Mouse (Mus musculus): ENCODE results near the gene Ankrd2. TPM values are rescaled to one million over a fixed set of nuclear protein-coding genes. Genes with fewer than 3 reads are reported as not detected.
"Not testable (repeated sequence)": the region's sequence is repeated elsewhere in the genome, so short reads cannot be mapped to it uniquely, and the experiment has no call there.

Gene Ankrd2
- polyA plus RNA-seq, 1 experiment: not detected

DNA sequence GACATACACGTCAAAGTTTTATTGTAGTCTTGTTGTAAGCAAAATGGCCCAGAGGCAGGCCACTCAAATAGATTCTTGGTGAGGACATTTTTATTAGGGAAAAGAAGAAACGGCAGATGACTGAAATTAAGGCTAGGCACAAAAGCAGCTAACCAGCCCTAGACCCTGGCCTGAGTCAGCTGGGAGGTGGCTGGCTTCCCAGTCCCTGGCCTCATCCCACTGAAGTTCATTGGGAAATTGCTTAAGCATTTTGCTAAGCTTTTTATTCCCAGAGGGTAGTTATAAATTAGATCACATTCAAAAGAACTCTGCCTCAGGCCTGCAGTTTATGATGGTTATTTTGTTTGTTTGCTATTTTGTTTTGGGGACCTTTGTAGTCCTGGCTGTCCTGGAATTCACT, 20.1 kb downstream of the Ankrd2 start:
- no peak for DNase-seq (ENCODE audit: low spot score)

DNA sequence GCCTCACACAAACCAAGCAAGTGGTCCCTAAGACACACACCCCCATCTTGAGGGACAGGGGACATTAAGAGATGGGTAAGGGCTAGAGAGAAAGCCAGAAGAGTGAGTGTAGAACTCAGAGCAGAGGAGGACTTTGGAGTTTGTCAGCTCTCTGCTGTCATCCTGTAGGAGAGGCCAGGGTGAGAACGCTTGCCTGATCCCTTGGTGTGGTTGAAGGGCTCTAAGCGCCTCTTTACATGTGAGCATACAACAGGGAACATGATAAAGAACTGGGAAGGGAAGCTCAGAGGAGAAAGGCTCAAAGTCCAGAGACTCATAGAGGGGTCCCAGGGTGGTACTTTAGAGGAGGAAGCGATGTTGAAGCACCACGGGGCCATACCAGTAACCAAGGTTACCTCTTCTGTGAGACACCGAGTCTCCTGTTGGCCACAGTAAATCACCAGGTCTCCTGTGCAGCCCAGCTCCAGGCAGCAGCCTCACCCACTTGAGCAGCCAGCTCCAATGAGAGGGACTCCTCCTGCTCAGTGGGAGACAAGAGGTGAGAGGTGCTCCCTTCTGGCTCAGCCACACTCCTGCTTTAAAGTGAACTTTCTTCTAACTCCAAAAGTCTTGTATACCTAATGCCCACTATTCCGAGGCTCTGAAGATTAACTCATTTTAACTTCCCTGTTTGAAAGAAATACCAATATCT, 21.1 kb downstream of the Ankrd2 start:
- DNase-seq (ENCODE audit: low spot score): no peak

DNA sequence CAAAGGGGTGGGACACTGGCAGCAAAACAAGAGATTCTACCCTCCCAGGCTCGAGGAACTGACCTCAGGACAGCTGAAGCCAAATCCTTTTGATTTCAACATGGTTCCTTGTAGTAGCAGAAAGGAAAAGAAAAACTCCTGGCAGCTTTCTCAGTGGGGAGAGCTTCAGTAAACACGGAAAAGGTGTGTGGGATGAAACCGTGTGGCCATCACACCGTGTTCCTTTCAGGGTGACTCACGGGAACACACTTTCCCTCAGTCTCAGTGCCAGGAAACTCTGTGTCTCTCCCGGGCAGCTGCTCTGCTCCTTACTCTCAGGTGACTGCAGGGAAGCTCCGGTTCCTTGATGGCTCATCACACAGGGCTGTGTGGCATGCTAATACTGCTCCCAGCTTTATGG, 22.6 kb downstream of the Ankrd2 start:
- no peak for DNase-seq (ENCODE audit: low spot score)

DNA sequence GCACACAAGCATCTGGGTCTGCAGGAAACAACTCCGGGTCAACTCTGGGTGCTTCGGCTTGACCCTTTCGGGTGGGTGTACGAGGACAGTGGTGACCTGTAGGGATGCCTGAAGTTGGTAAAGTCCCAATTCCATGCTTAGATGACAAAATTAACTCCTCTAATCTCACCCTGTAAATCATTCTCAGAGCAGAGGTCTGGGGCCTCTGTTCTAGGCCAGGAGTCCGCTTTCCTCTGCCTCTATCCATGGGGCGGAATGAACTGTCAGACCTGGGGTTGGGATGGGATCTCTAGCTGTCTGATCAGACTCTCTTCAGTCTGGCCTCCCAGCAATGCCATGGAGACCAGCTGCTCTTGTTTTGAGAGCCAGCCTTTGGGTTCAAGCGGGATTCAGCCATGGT, 25.6 kb downstream of the Ankrd2 start:
- DNase-seq (ENCODE audit: low spot score): no peak

DNA sequence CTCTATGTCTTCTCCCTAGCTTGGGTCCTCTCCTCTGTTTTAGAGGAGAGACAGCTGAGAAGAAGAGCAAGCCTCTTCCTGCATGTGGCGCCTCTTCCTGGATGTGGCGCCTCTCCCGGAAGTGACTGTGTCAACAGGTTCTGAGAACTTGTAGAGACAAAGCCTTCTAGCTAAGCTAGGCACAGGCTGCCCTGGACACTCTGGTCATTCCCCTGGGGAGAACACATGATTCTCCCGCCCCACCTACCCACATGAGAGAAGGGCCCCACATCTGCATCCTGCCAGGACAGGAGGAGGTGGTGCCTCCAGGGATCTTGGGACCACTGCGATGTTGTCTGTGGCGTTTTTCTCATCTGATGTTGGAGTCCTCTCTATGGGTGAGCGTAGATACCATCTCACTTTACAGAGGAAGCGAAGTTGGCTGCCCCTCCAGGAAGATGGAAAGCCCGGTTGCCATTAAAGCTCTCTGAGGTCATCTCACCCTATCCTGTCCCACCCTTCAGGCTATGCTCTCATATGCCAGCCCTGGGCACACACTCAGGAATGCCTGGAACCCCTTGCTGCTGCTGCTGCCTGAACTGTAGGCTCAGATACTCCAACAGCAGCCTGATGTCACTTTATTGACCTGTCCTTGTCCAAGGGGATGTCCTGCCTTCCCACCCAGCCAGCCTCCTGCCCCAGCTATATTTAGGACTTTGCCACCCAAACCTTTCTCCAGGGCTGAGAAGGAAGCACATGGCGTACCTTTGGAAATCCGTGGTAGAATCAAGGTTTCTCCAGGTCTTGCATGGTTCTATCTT, 32.8 kb downstream of the Ankrd2 start:
- no peak for DNase-seq (ENCODE audit: low spot score)

DNA sequence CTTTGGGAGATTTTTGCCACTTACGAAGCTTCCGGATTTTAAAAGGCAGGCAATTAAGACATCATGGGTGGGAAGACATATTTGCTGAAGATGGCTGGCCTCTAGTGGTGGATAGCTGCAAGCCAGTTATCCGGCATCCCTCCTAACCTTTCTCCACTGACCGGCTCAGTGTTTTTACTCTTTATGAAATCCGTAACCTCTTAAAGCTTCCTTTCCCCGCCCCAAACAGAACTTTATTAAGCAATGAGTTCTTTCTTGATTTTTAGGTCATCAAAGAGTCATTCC, 33.4 kb downstream of the Ankrd2 start:
- DNase-seq (ENCODE audit: low spot score): no peak

DNA sequence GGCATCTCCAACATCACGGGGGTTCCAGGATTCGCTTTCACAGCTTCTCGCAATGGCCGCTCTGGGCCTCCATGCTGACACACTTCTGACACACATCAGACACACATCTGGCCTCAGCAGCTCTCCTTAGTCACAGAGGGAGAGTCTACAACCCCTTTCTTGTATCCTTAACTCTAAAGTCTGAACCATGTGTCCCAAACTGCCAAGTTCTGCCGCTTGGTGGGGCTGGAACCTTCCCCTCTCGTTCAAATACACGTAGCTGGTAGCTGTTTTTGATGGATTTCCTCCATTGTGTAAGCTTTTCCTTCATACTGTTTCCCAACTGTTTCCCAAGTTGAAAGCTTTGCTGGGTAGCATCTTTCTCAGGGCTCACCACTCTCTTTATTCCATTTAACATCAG, 35.4 kb downstream of the Ankrd2 start:
- DNase-seq (ENCODE audit: low spot score): no peak

DNA sequence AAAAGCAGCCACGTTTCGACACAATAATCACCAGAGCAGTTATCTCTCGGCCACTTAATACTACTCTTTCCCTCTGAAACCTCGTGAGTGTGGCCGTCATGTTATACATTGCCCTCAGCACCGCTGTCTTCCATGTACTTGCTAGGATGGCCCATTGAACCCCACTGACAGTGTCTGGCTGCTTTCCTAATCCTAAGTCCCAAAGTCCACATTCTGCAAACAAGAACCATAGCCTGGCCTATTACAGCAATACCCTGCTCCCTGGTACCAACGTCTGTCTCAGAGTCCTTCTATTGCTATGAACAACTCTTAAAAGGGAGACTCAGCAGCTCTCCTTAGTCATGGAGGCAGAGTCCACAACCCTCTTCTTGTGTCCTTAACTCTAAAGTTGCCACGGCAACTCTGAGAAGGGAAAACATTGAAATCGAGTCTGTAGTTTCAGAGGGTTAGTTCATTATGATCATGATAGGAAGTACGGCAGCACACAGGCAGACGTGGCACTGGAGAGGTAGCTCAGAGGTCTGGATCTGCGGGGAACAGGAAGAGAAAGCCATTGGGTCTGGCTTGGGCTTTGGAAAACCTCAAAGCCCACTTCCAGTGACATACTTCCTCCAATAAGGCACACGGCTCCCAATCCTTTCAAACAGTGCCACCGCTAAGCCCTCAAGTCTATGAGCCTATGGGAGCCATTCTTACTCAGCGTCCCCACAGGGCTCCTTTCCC, 36.2 kb downstream of the Ankrd2 start:
- DNase-seq (ENCODE audit: low spot score): no peak

DNA sequence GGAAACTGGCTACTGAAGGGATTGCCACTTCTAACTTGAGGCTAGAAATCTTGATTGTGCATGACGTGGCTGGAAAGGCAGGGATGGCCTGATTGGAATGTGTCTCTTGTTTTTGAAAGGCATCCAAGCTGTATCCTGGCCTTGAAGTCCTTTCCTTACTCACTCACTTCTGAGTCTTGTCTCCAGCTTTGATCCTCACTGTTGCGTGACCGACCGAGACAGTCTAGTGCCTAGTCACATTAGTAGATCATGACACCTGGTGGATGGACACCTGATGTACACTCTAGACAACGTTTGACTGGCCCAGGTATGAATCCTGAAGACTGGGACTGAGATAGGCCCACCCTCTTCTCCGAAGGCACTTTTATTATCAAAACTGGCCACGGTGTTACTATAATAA, 37.0 kb downstream of the Ankrd2 start:
- no peak for DNase-seq (ENCODE audit: low spot score)

DNA sequence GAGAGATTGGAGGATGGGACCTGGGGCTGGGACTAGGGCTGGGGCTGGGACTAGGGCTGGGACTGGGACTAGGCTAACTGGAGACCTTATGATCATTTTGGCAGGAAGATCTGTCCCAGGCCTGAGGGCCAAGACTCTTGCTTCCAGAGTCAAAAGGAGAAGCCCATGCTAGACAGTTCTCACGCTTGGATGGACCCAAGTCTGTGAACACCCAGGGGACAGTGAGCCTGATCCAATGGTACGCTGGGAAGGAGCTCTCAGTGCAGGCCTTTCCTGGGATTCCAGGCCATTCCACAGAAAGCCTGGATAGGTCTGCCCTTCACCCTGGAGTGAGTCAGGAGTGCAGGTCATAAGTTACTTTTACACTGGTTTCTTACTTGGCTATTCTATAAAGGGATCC, 39.3 kb downstream of the Ankrd2 start:
- no peak for DNase-seq (ENCODE audit: low spot score)

DNA sequence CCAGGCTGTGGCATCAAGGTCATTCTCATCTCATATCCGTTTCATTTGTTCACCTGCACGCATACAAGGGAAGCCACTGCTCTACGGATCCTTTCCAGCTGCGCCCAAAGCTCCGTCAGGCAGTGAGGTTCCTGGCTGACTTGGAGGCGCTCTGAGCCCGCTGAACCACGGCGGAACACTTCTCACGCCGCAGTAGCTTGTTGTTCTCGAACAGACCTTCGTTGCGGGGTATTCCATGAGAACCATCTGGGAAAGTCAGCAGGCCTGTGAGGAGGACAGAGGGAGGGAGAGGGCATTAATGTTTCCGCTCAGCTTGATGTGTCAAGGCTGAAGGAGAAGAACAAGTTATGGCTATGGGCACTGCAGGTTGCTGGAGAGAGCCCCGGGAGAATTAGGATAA, 40.2 kb downstream of the Ankrd2 start:
- no peak for DNase-seq (ENCODE audit: low spot score)

DNA sequence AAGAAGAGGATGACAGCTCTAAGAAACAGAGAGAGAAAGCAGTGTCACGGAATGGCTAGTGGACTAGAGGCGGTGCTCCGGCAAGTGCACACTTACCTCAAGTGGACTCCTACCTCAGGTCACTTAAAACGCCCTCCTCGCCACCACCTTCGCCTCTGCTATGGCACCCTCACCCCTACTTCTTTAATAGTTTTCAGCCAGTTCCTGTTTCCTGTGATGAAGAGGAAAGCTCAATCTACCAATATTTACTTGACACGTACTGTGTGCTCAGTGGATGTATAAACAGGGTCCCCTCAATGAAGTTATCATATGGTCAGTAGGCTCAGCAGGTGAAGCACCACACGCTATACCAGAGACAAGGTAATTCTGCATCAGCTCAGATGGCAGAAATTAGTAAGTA, 42.8 kb downstream of the Ankrd2 start:
- no peak for DNase-seq (ENCODE audit: low spot score)

DNA sequence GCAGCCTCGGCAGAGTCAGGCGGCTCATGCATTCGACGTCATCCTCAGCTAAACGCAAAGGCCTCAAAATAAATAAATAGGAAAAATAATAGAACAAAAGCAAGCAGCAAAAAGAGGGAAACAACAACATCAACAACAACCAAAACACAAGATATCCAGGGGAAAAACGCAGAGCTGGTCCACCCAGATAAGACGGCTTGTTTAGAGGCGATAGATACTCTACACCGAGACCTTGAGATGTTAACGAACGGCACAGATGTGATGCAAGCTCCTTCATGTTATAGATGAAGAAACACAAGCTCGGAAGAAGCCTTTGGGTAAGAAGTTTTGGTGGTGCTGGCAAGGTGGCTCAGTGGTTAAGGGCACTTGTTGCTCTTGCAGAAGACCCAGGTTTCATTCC, 43.2 kb downstream of the Ankrd2 start:
- no peak for DNase-seq (ENCODE audit: low spot score)

DNA sequence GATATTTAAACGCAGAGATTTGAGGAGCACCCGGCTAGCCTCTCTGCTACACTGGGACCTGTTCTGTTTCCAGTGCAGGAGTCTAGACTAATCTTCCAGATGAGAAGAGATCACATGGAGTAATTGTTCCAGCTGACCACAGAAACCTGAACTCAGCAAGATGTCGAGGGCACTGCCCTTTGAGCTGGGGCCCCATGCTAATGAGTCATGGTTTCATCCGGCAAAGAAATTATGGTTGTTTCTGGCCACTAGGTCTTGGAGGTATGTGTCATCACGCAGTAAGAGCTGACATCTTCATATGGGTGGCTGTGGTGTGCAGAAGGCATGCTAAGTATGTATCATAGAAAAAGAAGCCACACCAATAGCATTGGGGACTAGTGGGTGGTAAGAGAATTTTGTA, 44.1 kb downstream of the Ankrd2 start:
- DNase-seq (ENCODE audit: low spot score): no peak

DNA sequence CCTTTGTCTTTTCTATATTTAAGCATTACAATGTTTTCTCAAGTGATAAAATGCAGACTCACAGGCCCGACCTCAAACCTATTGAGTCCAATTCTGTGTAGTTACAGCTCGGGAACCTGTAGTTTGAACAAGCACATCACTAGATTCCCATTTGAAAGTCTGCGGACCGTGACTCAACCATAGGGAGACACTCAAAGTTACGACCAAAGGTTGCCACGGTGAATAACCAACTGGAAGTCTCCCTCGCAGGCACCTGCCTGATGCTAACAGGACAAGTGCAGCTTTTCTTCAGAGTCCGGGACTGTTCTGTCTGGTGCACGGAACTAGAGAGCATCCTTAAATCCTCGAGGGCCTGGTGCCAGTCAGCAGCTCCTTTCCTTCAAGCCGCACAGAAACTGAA, 44.7 kb downstream of the Ankrd2 start:
- no peak for DNase-seq (ENCODE audit: low spot score)

DNA sequence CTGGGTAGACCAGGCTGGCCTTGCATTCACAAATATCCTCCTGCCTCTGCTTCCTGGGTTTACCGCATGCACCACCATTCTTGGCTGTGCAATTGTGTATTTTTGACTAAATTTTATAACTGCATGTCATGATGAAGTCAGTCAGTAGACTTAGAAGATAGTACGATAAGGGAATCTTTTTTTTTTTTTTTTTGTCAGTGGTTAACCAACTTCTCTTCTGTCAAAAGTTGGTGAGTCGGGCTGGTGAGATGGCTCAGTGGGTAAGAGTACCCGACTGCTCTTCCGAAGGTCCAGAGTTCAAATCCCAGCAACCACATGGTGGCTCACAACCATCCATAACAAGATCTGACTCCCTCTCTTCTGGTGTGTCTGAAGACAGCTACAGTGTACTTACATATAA, 45.8 kb downstream of the Ankrd2 start:
- not testable (repeated sequence) for DNase-seq (ENCODE audit: low spot score)

DNA sequence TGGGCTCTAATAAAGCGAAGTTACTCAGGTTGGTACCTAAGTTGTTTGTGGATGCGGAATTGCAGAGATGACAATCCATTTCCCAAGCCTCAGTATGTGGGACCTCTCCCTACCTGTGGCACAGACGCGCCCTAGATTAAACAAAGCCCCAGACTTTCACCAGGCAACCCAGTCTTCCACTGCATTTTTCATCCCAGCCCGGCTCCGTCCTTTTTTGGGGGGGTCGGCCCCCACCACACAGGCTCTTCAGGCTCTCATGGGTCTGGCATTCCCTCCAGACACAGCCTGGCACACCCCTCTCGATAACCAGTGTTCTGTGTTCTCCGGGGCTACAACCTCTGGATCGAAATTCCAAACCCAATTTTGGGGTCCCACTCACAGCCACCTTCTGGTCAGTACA, 49.9 kb downstream of the Ankrd2 start:
- DNase-seq (ENCODE audit: low spot score): no peak

DNA sequence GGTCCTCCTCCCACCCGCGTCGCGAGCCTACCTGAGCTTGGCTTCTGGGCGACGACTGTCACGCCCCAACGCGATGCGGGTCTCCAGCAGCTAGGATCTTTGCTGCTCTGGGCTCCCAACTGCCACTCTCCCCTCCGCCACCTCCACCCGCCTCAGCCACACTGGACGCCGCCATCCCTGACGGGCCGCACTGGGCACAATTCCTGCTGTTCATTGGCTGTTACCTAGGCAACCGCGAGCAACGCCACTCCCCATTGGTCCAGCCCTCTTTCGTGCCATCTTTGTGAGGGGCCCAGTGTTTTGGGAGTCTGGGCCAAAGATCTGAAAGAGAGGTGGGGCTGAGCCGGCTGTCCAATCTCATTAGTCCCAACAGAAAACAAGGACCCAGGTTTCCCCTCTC, 50.4 kb downstream of the Ankrd2 start, which contains the start of gene Morn4:
Gene Morn4, minus strand, starts transcription at position 192 of the 400 bp plus-strand sequence.
- DNase-seq (ENCODE audit: low spot score): peak; percentile 44

DNA sequence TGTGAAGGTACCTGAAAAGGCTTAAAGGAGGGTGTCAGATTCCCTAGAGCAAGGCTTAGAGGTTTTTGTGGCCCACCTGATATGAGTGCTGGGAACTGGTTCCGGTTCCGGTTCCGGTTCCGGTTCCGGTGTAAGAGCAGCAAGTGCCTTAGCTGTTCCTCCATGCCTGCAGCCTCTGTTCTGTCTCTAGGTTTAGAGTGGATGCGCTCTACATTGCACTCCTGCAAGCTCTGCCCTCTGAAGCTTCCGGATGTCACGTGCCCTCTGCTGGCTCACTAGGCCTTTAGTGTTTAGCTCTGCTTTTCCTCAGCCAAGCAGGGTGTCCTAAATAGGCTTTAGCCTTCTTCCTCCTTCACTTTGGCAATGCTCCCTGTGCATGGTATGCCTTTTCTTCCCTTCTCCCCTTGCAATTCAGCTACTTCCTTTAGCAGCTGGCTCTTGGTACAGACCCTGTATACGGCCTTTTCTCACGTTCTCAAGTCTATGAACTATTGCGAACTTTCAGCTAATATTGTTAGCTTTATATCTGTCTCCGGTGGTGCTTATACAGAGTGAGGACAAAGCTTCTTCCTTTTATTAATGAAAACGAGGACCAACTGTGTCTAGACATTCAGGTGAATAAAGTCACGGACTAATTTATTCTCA, 53.4 kb downstream of the Ankrd2 start:
- DNase-seq (ENCODE audit: low spot score): no peak

DNA sequence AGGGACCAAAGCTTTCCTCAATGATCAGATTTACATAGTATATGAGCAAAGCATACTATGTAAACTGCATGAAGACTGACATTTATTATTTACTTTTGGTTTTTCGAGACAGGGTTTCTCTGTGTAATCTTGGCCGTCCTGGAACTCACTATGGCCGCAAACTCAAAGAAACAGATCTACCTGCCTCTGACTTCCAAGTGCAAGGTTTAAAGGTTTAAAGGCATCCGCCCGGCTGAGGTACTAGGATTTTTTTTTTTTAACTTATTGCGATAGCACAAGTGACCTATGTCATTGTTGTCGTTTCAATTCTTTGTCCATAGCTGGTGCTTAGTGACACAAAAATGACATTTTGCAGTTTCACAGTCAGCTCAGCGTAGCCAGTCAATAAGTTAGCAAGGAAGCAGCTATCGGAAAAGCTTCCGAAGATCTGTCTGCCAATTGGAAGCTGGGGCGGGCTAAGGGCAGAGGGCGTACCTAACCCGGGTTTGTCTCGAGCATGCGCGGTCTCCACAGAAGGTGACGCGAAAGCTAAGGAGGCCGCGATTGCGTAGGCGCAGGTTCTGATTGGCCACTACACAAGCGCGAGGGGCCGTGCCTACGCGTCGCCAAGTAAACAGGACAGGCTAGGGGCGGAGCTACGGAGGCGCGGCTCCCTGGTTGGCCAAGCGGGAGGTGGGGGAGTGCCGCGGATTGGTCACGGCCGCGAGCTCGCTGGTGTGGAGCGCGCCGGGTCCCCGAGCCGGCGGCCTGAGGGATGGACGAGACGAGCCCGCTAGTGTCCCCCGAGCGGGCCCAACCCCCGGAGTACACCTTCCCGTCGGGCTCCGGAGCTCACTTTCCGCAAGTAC, 54.2 kb downstream of the Ankrd2 start, which contains the start of gene Pi4k2a:
Gene Pi4k2a, plus strand, starts transcription at position 723 of the 848 bp plus-strand sequence.
- peak; percentile 91 for DNase-seq (ENCODE audit: low spot score)

DNA sequence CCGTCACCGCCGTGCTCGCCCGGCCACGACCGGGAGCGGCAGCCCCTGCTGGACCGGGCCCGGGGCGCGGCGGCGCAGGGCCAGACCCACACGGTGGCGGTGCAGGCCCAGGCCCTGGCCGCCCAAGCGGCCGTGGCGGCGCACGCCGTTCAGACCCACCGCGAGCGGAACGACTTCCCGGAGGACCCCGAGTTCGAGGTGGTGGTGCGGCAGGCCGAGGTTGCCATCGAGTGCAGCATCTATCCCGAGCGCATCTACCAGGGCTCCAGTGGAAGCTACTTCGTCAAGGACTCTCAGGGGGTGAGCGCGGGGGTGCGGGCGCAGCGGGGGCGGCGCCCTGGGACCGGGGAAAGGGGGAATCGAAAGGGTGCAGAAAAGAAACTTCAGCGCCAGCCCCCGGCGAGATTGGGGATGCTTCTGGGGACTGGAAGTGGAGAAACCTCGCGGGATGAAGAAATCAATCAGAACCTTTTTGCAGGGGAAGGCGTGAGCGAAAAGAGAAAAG, 54.9 kb downstream of the Ankrd2 start:
- DNase-seq (ENCODE audit: low spot score): no peak

Data from urinary bladder, adult 2 months (tissue).